Mouse (Mus musculus) hindbrain, embryonic 15.5 days (tissue): ENCODE measurements around the gene Abcf2. TPM values are rescaled to one million over a fixed set of nuclear protein-coding genes. Genes with fewer than 3 reads are reported as not detected.
A peak's percentile ranks its signal among the peaks of the same experiment; 100 is the strongest.

Source experiments
- ATAC-seq: fragments of 200-750 bp; cut with Nextera tagmentation; 2 replicates; pipeline ENCODE4 v1.8.0; 2017; ENCODE audit warnings: low read depth, moderate number of reproducible peaks, moderate TSS enrichment; ENCODE audit not compliant: low FRiP score
- H3K27ac ChIP-seq: fragments of 300-500 bp; sonication (generic); replicated peaks from 2 replicates; pipeline ENCODE4 v1.5.1; 2015; ENCODE audit warnings: mild to moderate bottlenecking, inconsistent platforms
- H3K27me3 ChIP-seq: fragments of 300-500 bp; sonication (generic); 2 replicates; pipeline ENCODE4 v1.6.1; 2015; ENCODE audit warnings: control low read depth, inconsistent platforms
- H3K36me3 ChIP-seq: fragments of 300-500 bp; sonication (generic); 2 replicates; pipeline ENCODE4 v1.6.1; 2015; ENCODE audit warnings: control low read depth, inconsistent platforms
- H3K4me1 ChIP-seq: fragments of 300-500 bp; sonication (generic); replicated peaks from 2 replicates; pipeline ENCODE4 v1.6.1; 2015; ENCODE audit warnings: control low read depth, inconsistent platforms
- H3K4me2 ChIP-seq: fragments of 300-500 bp; sonication (generic); 2 replicates; pipeline ENCODE4 v1.6.1; 2015; ENCODE audit warnings: moderate library complexity, mild to moderate bottlenecking, inconsistent platforms
- H3K4me3 ChIP-seq: fragments of 300-500 bp; sonication (generic); 2 replicates; pipeline ENCODE4 v1.5.1; 2015; ENCODE audit warnings: mild to moderate bottlenecking, inconsistent platforms
- H3K9ac ChIP-seq: fragments of 300-500 bp; sonication (generic); 2 replicates; pipeline ENCODE4 v1.6.1; 2015; ENCODE audit warnings: inconsistent platforms
- H3K9me3 ChIP-seq: fragments of 300-500 bp; sonication (generic); 2 replicates; pipeline ENCODE4 v1.6.1; 2016; ENCODE audit warnings: control low read depth, inconsistent platforms
- WGBS: fragments of 180-500 bp; shearing (Covaris S2); methylation state at CpG from one replicate; pipeline ENCODE4 v1.1.7; 2015; 5-methylcytosine and 5-hydroxymethylcytosine counted together
- polyA plus RNA-seq: library from polyadenylated mRNA; unstranded; fragments of >200 nt; fragmentation: Nextera tagmentation; extraction: Ambion mirVana; gene quantifications from 2 replicates; pipeline ENCODE4 v1.2.1, GENCODE M21; 2015

The Abcf2 gene
- polyA plus RNA-seq = 78.7 and 82.1 TPM in 2 replicates

DNA sequence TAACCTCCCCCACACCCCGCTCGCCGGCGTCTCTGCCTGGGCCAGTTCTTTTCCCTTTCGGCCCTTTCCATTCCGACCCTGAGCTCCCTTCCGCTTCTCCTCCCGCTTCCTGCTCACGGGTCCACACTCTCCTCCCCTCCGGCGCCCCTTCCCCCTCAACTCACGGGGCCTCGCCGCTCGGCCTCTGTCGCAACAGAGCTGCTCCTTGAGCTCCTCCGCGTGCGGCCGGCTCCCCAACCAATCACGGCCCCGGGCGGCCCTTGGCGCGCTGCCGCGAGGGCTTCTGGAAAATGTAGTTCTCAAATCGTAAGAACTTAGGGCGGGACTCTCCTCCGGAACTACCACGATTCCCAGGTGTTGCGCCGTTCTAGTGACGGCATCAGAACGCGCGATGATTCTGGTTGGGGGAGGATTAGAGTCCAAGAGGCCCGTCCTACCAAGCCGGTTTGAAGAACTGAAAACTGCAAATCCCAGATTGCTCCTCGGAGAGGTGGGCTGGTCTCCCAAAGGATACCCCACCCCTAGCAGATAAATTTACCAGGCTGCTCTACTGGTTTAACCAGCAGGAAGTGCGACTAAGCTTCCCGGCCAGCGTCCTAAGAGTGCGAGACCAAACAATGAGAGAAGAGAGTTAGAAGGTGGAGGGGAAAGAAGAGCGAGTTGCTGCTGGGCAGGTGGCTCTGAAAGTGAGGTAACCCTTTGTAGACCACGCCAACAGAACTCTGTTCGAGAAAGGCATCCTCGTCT, at the start of gene Abcf2:
Abcf2 (minus strand) TSS at position 285 of the 747 bp plus-strand sequence.
- WGBS = under 1% methylated on average over 48 of the region's 48 CpGs
- peak; percentile 96 for ATAC-seq

DNA sequence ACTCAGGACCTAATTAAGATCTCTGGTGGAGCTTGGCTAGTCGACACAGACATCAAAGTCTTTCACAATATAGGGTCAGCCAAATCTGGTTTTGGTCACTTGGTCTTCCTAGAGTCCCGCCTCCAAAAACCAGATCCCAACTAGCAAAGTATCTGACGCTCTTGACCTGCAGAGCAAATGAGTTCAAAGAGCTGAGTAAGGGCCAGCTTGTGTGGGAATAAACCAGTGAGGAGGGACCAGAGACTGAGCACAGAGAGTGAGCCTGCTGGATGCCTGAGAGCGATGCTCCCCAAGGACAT, 47.5 kb upstream of the Abcf2 start:
- H3K27me3 ChIP-seq = no peaks in the 10 kb centered on the region
- peak overlapping the region; percentile 73; the same call in 1 of the 2 replicates for H3K27ac ChIP-seq
- H3K4me1 ChIP-seq = peaks cover 47% of the 10 kb centered on the region
- H3K9me3 ChIP-seq = no peaks in the 10 kb centered on the region
- 38% methylated on average over 4 of the region's 4 CpGs for WGBS
- H3K4me2 ChIP-seq = peak overlapping the region; percentile 64
- H3K4me3 ChIP-seq = peak overlapping the region; percentile 66
- no peak overlapping the region; the same call in 1 of the 2 replicates for H3K9ac ChIP-seq
- ATAC-seq = no peak
- no peaks in the 10 kb centered on the region for H3K36me3 ChIP-seq

More for the DNA sequence above, at the start of gene Abcf2:
- no peaks in the 10 kb centered on the region for H3K27me3 ChIP-seq
- H3K9ac ChIP-seq = peak within 1 kb of the TSS; percentile 65
- H3K4me3 ChIP-seq = peak within 1 kb of the TSS; percentile 90
- H3K4me1 ChIP-seq = peaks cover 18% of the 10 kb centered on the region
- peak within 1 kb of the TSS; percentile 86 for H3K4me2 ChIP-seq
- H3K36me3 ChIP-seq = peaks cover 21% of the 10 kb centered on the region
- H3K27ac ChIP-seq = peak within 1 kb of the TSS; percentile 81
- H3K9me3 ChIP-seq = no peaks in the 10 kb centered on the region

DNA sequence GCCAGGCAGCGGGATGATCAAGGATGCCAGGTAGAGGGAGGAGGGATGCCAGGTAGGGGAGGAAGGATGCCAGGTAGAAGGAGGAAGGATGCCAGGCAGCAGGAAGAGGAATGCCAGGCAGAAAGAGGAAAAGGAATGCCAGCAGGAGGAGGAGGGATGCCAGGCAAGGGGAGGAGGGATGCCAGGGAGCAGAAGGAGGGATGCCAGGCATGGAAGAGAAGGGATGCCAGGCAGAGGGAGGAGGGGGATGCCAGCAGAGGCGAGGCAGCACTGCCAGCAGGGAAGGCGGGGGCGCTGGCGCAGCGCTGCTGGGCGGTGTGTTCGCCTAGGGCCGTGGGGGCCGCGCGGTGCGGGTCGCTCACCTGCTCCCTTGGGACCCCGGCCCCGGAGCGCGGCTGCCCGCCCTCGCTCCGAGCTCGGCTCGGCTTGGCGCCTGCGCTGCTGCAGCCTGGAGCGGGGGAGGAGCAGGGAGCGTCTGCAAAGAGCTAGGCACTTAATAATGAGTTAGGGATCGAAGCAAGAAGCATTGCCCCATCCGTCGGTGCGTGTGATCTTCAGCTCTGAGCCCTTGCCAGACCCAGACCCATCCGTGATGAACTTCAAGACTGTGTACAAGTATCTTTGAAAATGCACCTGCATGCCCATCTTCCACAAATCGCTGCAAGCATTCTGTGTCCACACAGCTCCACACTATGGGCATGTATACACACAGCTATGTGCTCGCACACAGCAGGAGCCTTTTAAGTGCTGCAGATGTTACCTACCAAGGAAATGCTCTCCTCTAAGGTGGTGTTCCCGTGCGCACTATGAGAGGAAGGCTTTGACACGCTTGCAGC, 46.9 kb upstream of the Abcf2 start, which contains the start of gene Smarcd3:
Smarcd3 (minus strand) TSS at position 426 of the 836 bp plus-strand sequence.
- 4% methylated on average over 28 of the region's 37 CpGs for WGBS
- H3K36me3 ChIP-seq = no peaks in the 10 kb centered on the region

DNA sequence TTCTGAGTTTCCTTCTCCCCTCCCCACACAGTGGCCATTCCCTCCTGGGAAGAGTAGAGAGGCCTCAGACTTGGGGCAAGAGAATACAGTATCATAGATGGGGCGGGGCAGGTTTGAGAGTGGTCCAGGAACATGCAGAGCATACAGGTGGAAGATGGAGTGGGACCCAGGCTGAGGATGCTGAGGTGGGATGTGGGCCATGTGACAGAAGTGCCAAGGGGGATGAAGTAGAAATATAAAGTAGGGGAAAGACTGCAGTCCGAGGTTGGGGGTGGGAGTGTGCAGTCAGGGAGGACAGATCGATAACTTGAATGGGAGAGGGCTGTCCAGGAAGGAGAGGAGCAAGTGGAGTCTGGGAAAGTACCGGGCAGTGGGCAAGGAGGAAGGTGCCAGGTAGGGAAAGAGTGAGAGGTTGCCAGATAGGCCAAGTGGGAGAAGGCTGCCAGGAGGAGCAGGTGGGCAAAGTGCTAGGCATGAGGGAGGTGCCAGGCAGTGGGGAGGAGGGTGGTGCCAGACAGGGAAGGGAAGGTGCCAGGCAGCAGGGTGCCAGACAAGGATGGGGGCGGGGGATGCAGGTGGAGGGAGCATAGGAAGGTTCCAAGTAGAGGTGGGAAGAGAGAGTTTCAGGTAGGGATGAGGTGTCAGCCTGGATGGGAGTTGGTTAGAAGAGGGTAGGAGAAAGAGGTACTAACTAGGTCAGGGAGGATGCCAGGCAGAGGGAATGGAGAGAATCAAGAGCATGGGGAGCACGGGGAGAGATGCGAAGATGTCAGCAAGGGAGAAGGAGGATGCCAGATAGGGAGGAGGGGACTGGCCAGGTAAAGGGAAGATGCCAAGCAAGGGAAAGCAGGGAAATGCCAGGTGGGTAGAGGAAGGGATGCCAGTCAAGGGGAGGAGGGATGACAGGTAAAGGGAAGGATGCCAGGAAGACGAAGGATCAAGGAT, 46.0 kb upstream of the Abcf2 start:
- WGBS = 49% methylated on average over 8 of the region's 8 CpGs

More for the DNA sequence above, 46.9 kb upstream of the Abcf2 start, which contains the start of gene Smarcd3:
- Histone ChIP-seq H3K4me2 (peak within 1 kb of the TSS; percentile 64), H3K9ac (peak within 1 kb of the TSS; percentile 77), H3K27me3 (no peaks in the 10 kb centered on the region), H3K9me3 (no peaks in the 10 kb centered on the region), H3K4me3 (peak within 1 kb of the TSS; percentile 66), H3K4me1 (peaks cover 48% of the 10 kb centered on the region), H3K27ac (peak within 1 kb of the TSS; percentile 73)
- ATAC-seq = peak; percentile 90

DNA sequence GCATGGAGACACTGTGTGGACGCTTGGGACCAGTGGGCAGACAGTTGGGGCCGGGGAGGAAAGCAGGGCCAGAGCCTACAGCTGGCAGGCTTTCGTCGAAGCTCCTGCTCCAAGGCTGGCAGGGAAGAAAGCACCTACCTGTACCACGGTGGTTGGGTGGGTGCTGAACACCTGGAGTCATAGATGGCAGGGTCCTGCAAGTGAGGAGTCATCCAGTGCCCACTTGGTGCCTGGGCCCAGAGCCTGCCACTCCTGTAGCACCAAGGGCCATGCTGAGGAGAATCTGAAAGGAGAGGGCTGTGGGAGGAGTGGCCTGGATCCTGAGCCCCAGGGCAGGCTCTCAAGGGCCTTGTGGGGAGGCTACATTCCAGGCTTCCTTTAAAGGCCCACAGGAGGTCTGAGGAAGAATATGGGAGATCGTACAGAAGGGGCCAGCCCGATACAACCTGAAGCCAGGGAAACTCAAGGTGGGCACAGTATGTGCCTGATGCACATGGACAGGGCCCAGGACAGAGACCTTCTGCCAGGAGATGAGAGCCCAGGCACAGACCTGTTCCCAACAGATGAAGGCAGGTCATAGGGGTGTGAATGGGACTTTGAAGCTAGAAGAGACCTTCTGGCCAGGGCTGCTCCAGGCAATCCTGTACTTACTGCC, 45.2 kb upstream of the Abcf2 start:
- Histone ChIP-seq H3K4me3 (no peak overlapping the region), H3K27ac (no peak overlapping the region), H3K4me2 (peak overlapping the region; percentile 64), H3K4me1 (peaks cover 48% of the 10 kb centered on the region), H3K36me3 (peaks cover 5% of the 10 kb centered on the region; the same call in 1 of the 2 replicates), H3K9ac (no peak overlapping the region), H3K27me3 (no peaks in the 10 kb centered on the region), H3K9me3 (no peaks in the 10 kb centered on the region)
- 73% methylated on average over 7 of the region's 7 CpGs for WGBS
- no peak for ATAC-seq

More for the DNA sequence above, 46.0 kb upstream of the Abcf2 start:
- Histone ChIP-seq H3K4me3 (peak overlapping the region; percentile 66), H3K9ac (peak overlapping the region; percentile 77), H3K27ac (peak overlapping the region; percentile 73), H3K36me3 (peaks cover 5% of the 10 kb centered on the region; the same call in 1 of the 2 replicates), H3K9me3 (no peaks in the 10 kb centered on the region), H3K27me3 (no peaks in the 10 kb centered on the region), H3K4me1 (peaks cover 48% of the 10 kb centered on the region), H3K4me2 (peak overlapping the region; percentile 64)
- ATAC-seq = peak; percentile 4; the same call in 1 of the 2 replicates

DNA sequence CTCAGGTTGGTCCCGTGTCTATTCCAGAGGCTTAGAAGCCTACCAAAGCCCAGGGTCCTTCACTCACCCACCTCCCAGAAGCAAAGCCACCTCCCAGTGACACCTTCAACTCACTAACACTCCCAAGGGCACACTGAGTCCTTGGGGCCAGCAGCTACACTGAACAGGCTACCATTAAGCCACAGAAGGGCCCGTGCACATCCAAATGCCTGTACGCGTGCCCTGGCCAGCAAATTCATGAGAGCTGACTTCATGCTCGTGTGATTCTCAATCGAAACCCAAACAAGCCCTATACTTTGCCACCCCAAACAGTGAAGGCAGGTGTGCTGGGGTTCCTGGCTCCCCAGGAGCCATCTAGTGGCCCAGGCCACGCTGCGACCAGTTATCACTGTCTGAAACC, 43.4 kb upstream of the Abcf2 start:
- Histone ChIP-seq H3K4me3 (no peak overlapping the region), H3K4me1 (peaks cover 48% of the 10 kb centered on the region), H3K9me3 (no peaks in the 10 kb centered on the region), H3K9ac (no peak overlapping the region), H3K27me3 (no peaks in the 10 kb centered on the region), H3K36me3 (peaks cover 5% of the 10 kb centered on the region; the same call in 1 of the 2 replicates), H3K4me2 (no peak overlapping the region), H3K27ac (no peak overlapping the region)
- 82% methylated on average over 8 of the region's 8 CpGs for WGBS
- ATAC-seq = no peak

DNA sequence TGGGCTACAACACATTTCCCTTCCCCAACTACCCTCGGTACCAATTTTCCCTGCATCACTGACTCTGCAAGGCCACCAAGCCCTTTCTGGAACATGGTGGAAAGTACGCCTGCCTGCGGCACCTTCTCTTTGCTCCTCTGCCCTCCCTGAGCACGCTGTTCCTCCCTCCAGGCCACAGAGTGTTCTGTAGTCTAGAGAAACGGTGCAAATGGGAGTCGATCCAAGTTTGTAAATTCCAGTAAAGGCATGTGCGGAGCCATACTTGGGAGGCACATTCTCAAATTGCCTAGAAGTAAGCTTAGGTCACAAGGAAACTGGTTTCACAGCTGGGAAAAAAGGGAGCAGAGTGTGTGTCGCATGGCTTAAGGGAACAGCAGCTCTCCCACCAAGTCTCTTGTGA, 42.8 kb upstream of the Abcf2 start:
- WGBS = 70% methylated on average over 8 of the region's 8 CpGs
- ATAC-seq = no peak
- Histone ChIP-seq H3K27ac (no peak overlapping the region), H3K4me3 (no peak overlapping the region), H3K36me3 (peaks cover 5% of the 10 kb centered on the region; the same call in 1 of the 2 replicates), H3K9me3 (no peaks in the 10 kb centered on the region), H3K27me3 (no peaks in the 10 kb centered on the region), H3K9ac (no peak overlapping the region), H3K4me1 (peaks cover 51% of the 10 kb centered on the region), H3K4me2 (no peak overlapping the region)

DNA sequence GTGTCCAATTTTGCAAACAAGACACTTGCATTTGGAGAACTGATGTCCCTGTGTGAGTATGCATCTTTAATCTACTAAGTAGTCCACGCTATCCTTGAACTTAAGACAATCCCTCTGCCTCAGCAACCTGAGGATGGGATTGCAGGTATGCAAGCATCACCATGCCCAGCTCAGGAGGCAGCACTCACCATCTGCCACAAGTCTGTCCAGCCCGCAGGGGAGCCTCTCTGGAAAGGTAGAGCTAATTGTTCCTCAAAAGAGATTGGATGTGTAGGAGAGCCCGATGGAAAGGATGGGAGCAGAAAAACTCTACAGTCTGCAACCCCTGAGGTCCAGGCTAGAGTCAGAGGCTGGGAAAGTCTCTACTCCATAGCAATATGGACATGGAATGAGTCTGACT, 41.7 kb upstream of the Abcf2 start:
- WGBS = 82% methylated on average over 3 of the region's 3 CpGs
- no peak overlapping the region for H3K27ac ChIP-seq
- H3K4me3 ChIP-seq = no peak overlapping the region
- no peak overlapping the region for H3K4me2 ChIP-seq
- H3K27me3 ChIP-seq = no peaks in the 10 kb centered on the region
- H3K4me1 ChIP-seq = peaks cover 46% of the 10 kb centered on the region
- no peaks in the 10 kb centered on the region for H3K9me3 ChIP-seq
- ATAC-seq = no peak
- no peak overlapping the region for H3K9ac ChIP-seq
- H3K36me3 ChIP-seq = peaks cover 5% of the 10 kb centered on the region; the same call in 1 of the 2 replicates

DNA sequence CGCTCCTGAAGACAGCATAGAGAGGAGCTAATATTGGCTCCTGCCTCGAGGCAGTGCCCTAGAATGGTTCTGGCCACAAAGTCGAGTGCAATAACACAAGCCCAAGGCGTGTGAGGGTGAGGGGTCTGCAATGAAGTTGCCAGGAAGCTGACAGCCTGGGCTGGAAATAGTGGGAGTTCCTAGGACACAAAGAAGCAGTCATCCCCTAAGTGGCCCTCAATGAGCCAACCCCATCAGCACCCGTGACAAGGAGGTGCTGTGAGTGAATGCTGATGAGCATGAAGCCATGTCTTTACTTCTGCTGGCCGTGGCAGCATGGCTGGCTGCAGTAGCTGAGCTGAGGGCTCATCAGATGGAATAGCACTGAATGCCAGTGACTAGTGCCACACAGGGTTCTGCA, 37.8 kb upstream of the Abcf2 start:
- Histone ChIP-seq H3K27ac (no peak overlapping the region), H3K4me1 (peaks cover 31% of the 10 kb centered on the region), H3K4me2 (no peak overlapping the region), H3K36me3 (peaks cover 5% of the 10 kb centered on the region; the same call in 1 of the 2 replicates), H3K4me3 (no peak overlapping the region), H3K9me3 (no peaks in the 10 kb centered on the region), H3K27me3 (no peaks in the 10 kb centered on the region), H3K9ac (no peak overlapping the region)
- whole genome bisulfite sequencing = 55% methylated on average over 6 of the region's 6 CpGs
- no peak for ATAC-seq

DNA sequence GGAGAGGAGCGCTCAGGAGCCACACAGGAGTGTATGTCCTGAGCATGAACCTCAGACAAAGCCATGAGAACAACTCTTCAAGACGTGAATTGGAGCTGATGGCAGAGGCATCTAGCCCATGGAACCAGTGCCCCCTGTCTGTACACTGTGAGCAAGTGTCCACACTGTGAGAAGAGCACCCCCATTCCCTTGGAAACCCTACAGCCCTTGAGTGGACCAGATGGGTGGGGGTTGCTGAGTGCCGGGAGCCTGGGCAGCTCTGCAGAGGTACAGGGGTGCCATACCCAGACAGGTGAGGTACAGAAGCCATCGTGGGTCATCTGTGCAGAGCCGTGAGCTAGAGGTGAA, 35.0 kb upstream of the Abcf2 start:
- no peaks in the 10 kb centered on the region for H3K27me3 ChIP-seq
- no peak overlapping the region for H3K4me3 ChIP-seq
- 67% methylated on average over 5 of the region's 5 CpGs for WGBS
- no peaks in the 10 kb centered on the region for H3K36me3 ChIP-seq
- no peaks in the 10 kb centered on the region for H3K9me3 ChIP-seq
- 0 out of 2 replicates have a peak overlapping the region, but pooled peaks have one; percentile 14 for H3K27ac ChIP-seq
- peak; percentile 32 for ATAC-seq
- no peak overlapping the region for H3K4me2 ChIP-seq
- no peak overlapping the region for H3K9ac ChIP-seq
- peaks cover 28% of the 10 kb centered on the region for H3K4me1 ChIP-seq
